Mouse (Mus musculus) inflammation-experienced regulatory T-cells (primary cell): Measurements from ENCODE around the gene Abca1. TPM values are rescaled to one million over a fixed set of nuclear protein-coding genes. Genes with fewer than 3 reads are reported as not detected.

Source experiments
- polyA plus RNA-seq, 2 experiments: library from polyadenylated mRNA; unstranded; fragments of 100-300 nt; shearing (Covaris generic); gene quantifications; one replicate each; pipeline ENCODE4 v1.2.1; 2017

The Abca1 gene
- polyA plus RNA-seq: 1 to 10 TPM; 3.8 to 9.1 TPM

DNA sequence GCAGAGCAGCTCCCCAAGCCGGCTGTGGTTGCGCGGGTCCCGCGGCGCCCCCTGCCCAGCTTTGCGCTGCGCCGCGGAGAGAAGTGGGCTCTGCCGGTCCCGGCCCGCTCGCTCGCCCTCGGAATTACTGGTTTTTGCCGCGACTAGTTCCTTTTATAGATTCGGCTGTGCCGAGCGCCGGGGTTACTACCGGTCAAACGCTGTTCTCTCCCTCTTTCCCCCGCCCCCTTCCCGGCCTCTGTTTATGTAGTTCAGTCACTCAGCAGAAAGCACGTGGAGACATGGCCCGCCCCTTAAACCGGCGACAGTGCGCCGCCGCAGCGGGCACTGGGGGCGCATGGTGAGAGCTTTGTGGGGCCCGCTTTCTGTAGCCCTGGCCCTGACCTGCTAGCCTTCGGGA lies at the start of gene Abca1:
Gene Abca1 (minus strand): TSS at position 129 of the 400 bp plus-strand sequence.

DNA sequence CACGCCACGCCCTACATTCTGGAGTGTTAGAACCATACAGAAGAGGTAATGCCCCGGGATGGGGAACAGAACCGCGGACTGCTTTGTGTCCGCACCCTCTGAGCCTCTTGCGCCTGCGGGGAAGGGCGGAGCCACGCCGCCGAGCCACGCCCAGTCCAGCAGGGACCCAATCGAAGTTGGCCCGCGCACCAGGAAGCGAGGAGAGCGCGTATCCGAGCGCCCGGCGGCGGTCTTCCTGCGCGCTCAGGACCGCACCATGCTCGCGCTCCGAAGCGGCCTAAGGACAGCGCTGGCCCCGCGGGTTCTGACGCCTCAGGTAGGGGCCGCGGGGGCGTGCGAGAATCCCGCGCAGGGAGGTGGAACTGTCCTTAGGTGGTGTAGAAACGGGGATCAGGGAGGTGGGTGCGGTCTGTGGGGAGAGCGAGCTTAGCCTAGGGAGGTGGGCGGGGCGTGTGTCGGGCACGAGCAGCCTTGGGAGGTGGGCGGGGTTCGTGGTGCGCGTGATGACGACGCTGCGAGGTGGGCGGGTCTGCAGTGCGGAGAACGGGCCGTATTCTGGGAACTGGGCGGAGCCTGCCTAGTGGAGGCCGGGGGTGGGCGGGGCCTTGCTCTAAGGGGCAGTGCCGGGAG lies 147.8 kb downstream of the Abca1 start, which contains the start of gene Nipsnap3b:
Gene Nipsnap3b (plus strand): TSS at position 149 of the 630 bp plus-strand sequence.

DNA sequence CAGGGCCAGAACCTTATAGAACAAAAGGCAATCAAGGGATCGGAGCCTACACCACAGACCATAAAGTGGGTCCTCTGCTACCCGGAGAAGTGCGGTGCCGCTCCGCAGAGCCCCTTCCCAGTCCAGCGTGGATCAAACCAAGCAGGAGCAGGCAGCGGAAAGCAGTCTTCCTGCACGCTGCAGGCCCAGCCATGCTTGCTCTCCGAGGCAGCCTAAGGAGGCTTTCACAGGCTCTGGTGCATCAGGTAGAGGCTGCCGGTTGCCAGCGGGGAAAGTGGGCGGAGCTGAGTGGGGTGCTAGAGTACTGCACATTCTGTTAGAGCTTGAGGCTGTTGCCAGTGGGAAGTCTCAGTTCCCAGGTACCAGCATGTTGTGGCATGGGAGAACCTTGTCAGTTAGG lies 170.4 kb downstream of the Abca1 start, which contains the start of gene Nipsnap3a:
Gene Nipsnap3a (plus strand): TSS at position 25 of the 400 bp plus-strand sequence.

Other genes starting within 250 kb of the Abca1 start
- gene Olfr272, start 240.7 kb downstream of the Abca1 start, polyA plus RNA-seq: not detected
- gene Olfr270, start 195.3 kb downstream of the Abca1 start, polyA plus RNA-seq: not detected
- under 1 TPM in 1 of 2 experiments, not detected in 1; 0.40 TPM for gene Nipsnap3a, start 170.6 kb downstream of the Abca1 start, polyA plus RNA-seq
- 10 to 100 TPM; 61.3 to 83.5 TPM for gene Nipsnap3b, start 148.0 kb downstream of the Abca1 start, polyA plus RNA-seq